Mouse (Mus musculus) hindbrain, postnatal 0 days (tissue): ENCODE measurements around the gene Olfr1046. TPM values are rescaled to one million over a fixed set of nuclear protein-coding genes. Genes with fewer than 3 reads are reported as not detected.
"Not testable (repeated sequence)": the region's sequence is repeated elsewhere in the genome, so short reads cannot be mapped to it uniquely, and the experiment has no call there.

ENCODE experiments used
- ATAC-seq: fragments of 200-750 bp; cut with Nextera tagmentation; 2 replicates; pipeline ENCODE4 v1.8.0; 2017; ENCODE audit warnings: mild to moderate bottlenecking, moderate TSS enrichment, moderate library complexity
- DNase-seq: peaks from one replicate; pipeline ENCODE4 v3.0.0-alpha.2; 2015; ENCODE audit warnings: low spot score
- H3K27ac ChIP-seq: fragments of 300-500 bp; sonication (generic); 2 replicates; pipeline ENCODE4 v1.5.1; 2014; ENCODE audit warnings: mild to moderate bottlenecking
- H3K27me3 ChIP-seq: fragments of 300-500 bp; sonication (generic); 2 replicates; pipeline ENCODE4 v1.6.1; 2014; ENCODE audit warnings: low read length, mixed read lengths; ENCODE audit not compliant: insufficient read depth
- H3K36me3 ChIP-seq: fragments of 300-500 bp; sonication (generic); 2 replicates; pipeline ENCODE4 v1.6.1; 2014; ENCODE audit warnings: low read length, mixed read lengths; ENCODE audit not compliant: insufficient read depth
- H3K4me1 ChIP-seq: fragments of 300-500 bp; sonication (generic); 2 replicates; pipeline ENCODE4 v1.6.1; 2014; ENCODE audit warnings: antibody characterized with exemption, low read length, mixed read lengths; ENCODE audit not compliant: insufficient read depth
- H3K4me2 ChIP-seq: fragments of 300-500 bp; sonication (generic); 2 replicates; pipeline ENCODE4 v1.6.1; 2014; ENCODE audit warnings: low read depth, mild to moderate bottlenecking, low read length, moderate library complexity, mixed read lengths
- H3K4me3 ChIP-seq: fragments of 300-500 bp; sonication (generic); 2 replicates; pipeline ENCODE4 v1.5.1; 2014; ENCODE audit warnings: low read length
- H3K9ac ChIP-seq: fragments of 300-500 bp; sonication (generic); replicated peaks from 2 replicates; pipeline ENCODE4 v1.6.1; 2014; ENCODE audit warnings: mild to moderate bottlenecking, low read length, moderate library complexity, mixed read lengths
- H3K9me3 ChIP-seq: fragments of 300-500 bp; sonication (generic); 2 replicates; pipeline ENCODE4 v1.6.1; 2016; ENCODE audit warnings: low read length, mixed read lengths
- CTCF ChIP-seq: IDR thresholded peaks from 2 replicates; pipeline ENCODE4 v1.5.1; 2016; ENCODE audit warnings: antibody characterized with exemption, control low read depth, low read depth
- WGBS: fragments of 180-500 bp; shearing (Covaris S2); extraction: QIAGEN DNeasy Blood & Tissue Kit; methylation state at CpG from one replicate; pipeline ENCODE4 v1.1.7; 2014; 5-methylcytosine and 5-hydroxymethylcytosine counted together
- polyA plus RNA-seq: library from polyadenylated mRNA; unstranded; fragments of >200 nt; fragmentation: Nextera tagmentation; extraction: Ambion mirVana; gene quantifications from 2 replicates; pipeline ENCODE4 v1.2.1, GENCODE M21; 2015
- total RNA-seq: library from RNA; depleted of rRNA; stranded (reverse); fragments of >200 nt; gene quantifications from 2 replicates; pipeline ENCODE4 v1.2.3, GENCODE M21; 2014; rRNA removed

The Olfr1046 gene
- not detected in 2 replicates for total RNA-seq
- not detected in 2 replicates for polyA plus RNA-seq

DNA sequence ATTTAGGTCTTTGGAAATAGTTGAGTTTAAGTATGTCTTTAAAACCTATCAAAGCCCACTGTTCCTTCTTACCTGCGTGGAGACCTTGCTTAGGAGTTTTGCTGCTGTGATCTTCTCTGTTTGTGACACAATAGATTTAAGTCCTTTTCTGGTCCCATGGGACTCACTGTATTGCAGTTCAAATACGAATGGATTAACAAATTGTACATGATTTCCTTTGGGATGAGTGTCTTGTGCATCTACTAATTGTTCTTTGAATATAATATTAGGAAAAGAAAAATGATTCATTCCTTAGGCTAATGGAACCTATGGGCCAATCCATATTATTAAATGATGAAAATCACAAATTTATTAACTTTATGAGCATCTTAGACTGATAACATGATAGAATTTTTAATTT, at the start of gene Olfr1046:
Gene Olfr1046, minus strand, starts transcription at position 101 of the 400 bp plus-strand sequence.
- 74% methylated on average over 2 of the region's 2 CpGs for WGBS
- Histone ChIP-seq H3K4me2 (no peak within 1 kb of the TSS), H3K27ac (no peak within 1 kb of the TSS), H3K9me3 (no peaks in the 10 kb centered on the region), H3K36me3 (no peaks in the 10 kb centered on the region), H3K9ac (no peak within 1 kb of the TSS), H3K27me3 (no peaks in the 10 kb centered on the region), H3K4me3 (no peak within 1 kb of the TSS), H3K4me1 (no peaks in the 10 kb centered on the region)
- DNase-seq, result no peak
- TF ChIP-seq CTCF, result no peak
- no peak for ATAC-seq

DNA sequence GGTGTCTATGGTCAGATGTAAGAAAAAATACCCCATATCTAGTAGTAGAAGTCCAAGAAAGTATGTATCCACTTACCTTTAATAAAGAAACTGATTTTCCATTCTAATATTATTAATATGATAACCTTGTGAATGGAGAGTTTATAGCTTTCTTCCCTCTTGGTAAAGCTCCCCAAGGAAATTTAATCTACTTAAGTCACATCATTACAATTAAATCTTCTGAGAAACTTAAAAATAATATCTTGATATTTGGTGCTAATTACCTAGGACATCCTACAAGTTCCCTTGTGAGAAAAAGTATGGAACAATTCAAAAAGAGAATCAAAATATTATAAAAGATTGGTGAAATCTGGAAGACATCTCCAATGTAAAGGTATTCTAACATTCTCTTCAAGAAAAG, 39.1 kb upstream of the Olfr1046 start, which contains the start of gene Olfr1049:
Gene Olfr1049, minus strand, starts transcription at position 101 of the 400 bp plus-strand sequence.
- not testable (repeated sequence) for H3K4me3 ChIP-seq, H3K4me1 ChIP-seq, H3K27me3 ChIP-seq, ATAC-seq, H3K27ac ChIP-seq, DNase-seq, H3K9me3 ChIP-seq, H3K36me3 ChIP-seq, H3K9ac ChIP-seq, H3K4me2 ChIP-seq

DNA sequence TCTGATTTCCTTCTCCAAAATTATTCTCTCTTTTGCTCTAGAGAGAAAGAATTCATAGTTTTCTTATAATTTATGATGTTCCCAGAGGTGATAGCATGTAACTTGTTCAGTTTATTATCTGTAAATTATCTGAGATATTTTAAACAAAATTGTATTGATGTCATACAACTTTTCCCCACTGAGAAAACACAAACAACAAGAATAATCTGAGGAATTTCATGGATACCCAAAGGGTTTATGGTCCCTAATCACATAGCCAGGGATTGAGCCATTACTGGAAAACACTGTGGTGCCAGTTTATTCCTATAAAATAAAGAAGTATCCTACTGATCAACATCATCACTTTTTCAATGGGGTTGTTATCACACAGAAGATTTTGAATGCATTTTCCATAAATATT, 21.1 kb upstream of the Olfr1046 start, which contains the start of gene Olfr1048:
Gene Olfr1048, minus strand, starts transcription at position 101 of the 400 bp plus-strand sequence.
- Histone ChIP-seq H3K27me3 (no peaks in the 10 kb centered on the region), H3K4me2 (no peak within 1 kb of the TSS), H3K9ac (no peak within 1 kb of the TSS), H3K4me1 (no peaks in the 10 kb centered on the region), H3K36me3 (no peaks in the 10 kb centered on the region), H3K27ac (no peak within 1 kb of the TSS), H3K9me3 (no peaks in the 10 kb centered on the region), H3K4me3 (no peak within 1 kb of the TSS)
- no peak for ATAC-seq
- no peak for TF ChIP-seq CTCF
- no peak for DNase-seq

DNA sequence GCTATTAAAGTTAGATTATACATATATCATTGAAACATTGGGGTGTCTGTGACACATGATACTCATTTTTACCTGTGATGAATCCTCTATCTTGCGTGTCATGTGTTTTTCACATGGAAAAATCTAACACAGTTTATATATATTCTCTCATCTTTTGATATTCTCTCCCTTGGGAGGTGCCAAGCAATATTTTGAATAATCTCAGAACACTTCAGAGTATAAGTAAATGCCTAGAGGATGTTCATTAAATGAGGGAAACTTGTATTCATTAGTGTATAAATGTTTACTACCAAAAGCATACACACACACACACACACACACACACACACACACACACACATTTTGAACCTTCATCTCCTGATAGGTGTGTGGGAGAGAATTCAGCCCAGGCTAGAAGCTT, 12.2 kb upstream of the Olfr1046 start, which contains the start of gene Olfr1047:
Gene Olfr1047, minus strand, starts transcription at position 101 of the 400 bp plus-strand sequence.
- Histone ChIP-seq H3K27me3 (no peaks in the 10 kb centered on the region), H3K27ac (no peak within 1 kb of the TSS), H3K4me2 (no peak within 1 kb of the TSS), H3K36me3 (no peaks in the 10 kb centered on the region), H3K9me3 (no peaks in the 10 kb centered on the region), H3K9ac (no peak within 1 kb of the TSS), H3K4me1 (no peaks in the 10 kb centered on the region), H3K4me3 (no peak within 1 kb of the TSS)
- no peak for TF ChIP-seq CTCF
- 98% methylated on average over 1 of the region's 1 CpGs for WGBS
- DNase-seq, result no peak
- no peak for ATAC-seq

DNA sequence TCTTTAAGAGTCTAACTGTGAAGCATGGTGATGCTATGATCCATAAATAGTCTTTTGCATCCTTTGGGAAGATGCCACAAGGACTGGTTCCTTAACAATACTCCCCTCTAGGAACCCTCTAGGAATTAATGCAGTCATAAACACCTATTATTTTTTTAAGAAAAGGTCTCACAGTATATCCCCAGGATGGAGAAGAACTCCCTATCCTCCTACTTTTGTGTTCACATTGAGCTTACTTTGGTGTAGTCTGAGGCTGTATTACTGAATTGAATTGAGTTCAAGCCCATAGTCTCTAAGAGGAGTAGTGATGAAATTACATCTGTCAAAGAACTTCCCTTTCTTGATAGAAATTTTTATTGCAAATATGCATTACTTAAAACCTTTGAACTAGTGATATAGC, 16.2 kb downstream of the Olfr1046 start, which contains the start of gene Olfr1045:
Gene Olfr1045, minus strand, starts transcription at position 101 of the 400 bp plus-strand sequence.
- Histone ChIP-seq H3K27me3 (no peaks in the 10 kb centered on the region), H3K27ac (no peak within 1 kb of the TSS), H3K4me2 (no peak within 1 kb of the TSS), H3K9me3 (no peaks in the 10 kb centered on the region), H3K9ac (no peak within 1 kb of the TSS), H3K36me3 (no peaks in the 10 kb centered on the region), H3K4me1 (no peaks in the 10 kb centered on the region), H3K4me3 (no peak within 1 kb of the TSS)
- DNase-seq (no peak), ATAC-seq (no peak)
- TF ChIP-seq CTCF, result no peak

DNA sequence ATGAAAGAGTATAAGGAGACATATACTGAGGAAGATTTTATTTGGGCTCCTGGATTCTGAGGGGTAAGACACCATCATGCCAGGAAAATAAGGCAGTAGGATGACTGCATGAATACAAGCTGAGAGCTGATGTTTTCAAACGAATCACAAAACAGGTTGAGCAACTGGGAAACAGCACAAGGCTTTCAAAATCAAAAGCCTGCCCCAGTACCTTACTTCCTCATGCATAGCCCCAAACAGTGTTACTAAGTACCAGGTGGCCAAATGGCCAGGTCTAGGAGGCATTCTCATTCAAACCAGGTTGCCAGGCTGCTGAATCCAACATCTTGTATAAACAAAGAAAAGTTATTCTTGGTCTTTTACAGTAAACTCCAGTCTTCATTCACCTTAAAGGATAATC, 23.3 kb downstream of the Olfr1046 start:
- Histone ChIP-seq H3K4me1 (no peaks in the 10 kb centered on the region), H3K4me2 (no peak overlapping the region), H3K9me3 (no peaks in the 10 kb centered on the region), H3K27ac (no peak overlapping the region), H3K27me3 (no peaks in the 10 kb centered on the region), H3K4me3 (no peak overlapping the region), H3K9ac (no peak overlapping the region), H3K36me3 (no peaks in the 10 kb centered on the region)
- TF ChIP-seq CTCF, result no peak
- ATAC-seq (no peak), DNase-seq (no peak)
- WGBS, result 47% methylated on average over 1 of the region's 1 CpGs

DNA sequence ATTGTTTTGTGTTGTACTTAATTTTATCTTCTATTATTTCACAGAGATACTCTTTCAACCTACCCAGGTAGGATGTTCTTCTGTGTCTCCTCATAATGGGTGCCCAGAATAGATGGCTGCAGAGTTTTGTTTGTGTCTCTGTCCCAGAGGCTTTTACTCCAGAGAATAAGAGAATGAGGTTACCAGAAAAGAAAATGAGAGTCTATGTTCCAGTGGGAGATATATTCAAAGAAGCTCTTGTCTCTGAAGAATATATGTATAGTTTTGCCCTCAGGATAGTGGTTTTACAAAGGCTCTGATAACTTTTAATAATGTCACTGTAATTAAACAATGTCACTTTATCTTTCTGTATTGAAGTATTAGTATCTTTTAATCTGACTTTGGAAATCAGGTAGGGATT, 33.5 kb downstream of the Olfr1046 start, which contains the start of gene Olfr52:
Gene Olfr52, minus strand, starts transcription at position 101 of the 400 bp plus-strand sequence.
- DNase-seq (no peak), ATAC-seq (no peak)
- Histone ChIP-seq H3K9me3 (no peaks in the 10 kb centered on the region), H3K27me3 (no peaks in the 10 kb centered on the region), H3K36me3 (no peaks in the 10 kb centered on the region), H3K4me2 (no peak within 1 kb of the TSS), H3K27ac (no peak within 1 kb of the TSS), H3K4me1 (no peaks in the 10 kb centered on the region), H3K9ac (no peak within 1 kb of the TSS), H3K4me3 (no peak within 1 kb of the TSS)
- TF ChIP-seq CTCF, result no peak
